In genomic region chr12:74803740-74804512, GRCm38 (mm10) we compare ENCODE assay signal across 8 mouse cellular contexts.
DNase-seq lines count a peak whose midpoint lies in the region; ATAC-seq and TF ChIP-seq lines count a peak whose summit lies in the region.

No protein-coding gene starts in this region.

- peak; percentile 52 for ATAC-seq in activated CD4-positive, CD25-positive, alpha-beta regulatory T cell, adult 4 months

- intact Hi-C loops in heart, postnatal 10 days (cut with DNase I): no loop called here

- H3K27ac ChIP-seq in heart, embryonic 10.5 days: no peak overlapping the region
- H3K27ac ChIP-seq in layer of hippocampus, adult 2 months: no peak overlapping the region

- H3K9me3 ChIP-seq in heart, embryonic 10.5 days: peaks cover 3% of the 10 kb centered on the region; the same call in 1 of the 2 replicates

- H3K4me1 ChIP-seq in heart, embryonic 10.5 days: no peaks in the 10 kb centered on the region

- 49% methylated on average over 13 of the region's 13 CpGs for WGBS in heart, embryonic 10.5 days

- DNase-seq in heart, embryonic 10.5 days (ENCODE audit: low spot score): peak; percentile 98
- DNase-seq in heart, postnatal 10 days: no peak
- peak; percentile 53 for DNase-seq in 416B (ENCODE audit: low read depth)
- DNase-seq in hindlimb bud, embryonic 11.5 days (ENCODE audit: extremely low spot score, low read depth, low spot score): peak; percentile 86
- peak; percentile 29 for DNase-seq in retina, adult 2 months (ENCODE audit: low read depth, low spot score)
- no peak for DNase-seq in layer of hippocampus, adult 2 months (ENCODE audit: low spot score in 2 of 2)
- no peak for DNase-seq in right cerebral cortex, adult 18-20 months

- no peaks in the 10 kb centered on the region for H3K36me3 ChIP-seq in heart, embryonic 10.5 days

- TF ChIP-seq CTCF in layer of hippocampus, adult 2 months (conservative IDR thresholded peaks at IDR 0.05): no peak

- H3K27me3 ChIP-seq in heart, embryonic 10.5 days (ENCODE audit: insufficient read depth, poor library complexity, severe bottlenecking): no peaks in the 10 kb centered on the region

- no peak overlapping the region for H3K4me3 ChIP-seq in heart, embryonic 10.5 days
- H3K4me3 ChIP-seq in layer of hippocampus, adult 2 months: no peak overlapping the region

Comparison
In these comparisons a context has a peak if more than half of its experiments do, and no peak if none do; other contexts are left out.
1. DNase-seq: peak in heart, embryonic 10.5 days (single experiment), 416B (single experiment), hindlimb bud, embryonic 11.5 days (single experiment) and retina, adult 2 months (single experiment); none in heart, postnatal 10 days (0 of 2), layer of hippocampus, adult 2 months (0 of 2) and right cerebral cortex, adult 18-20 months (single experiment).